Mouse (Mus musculus) myocyte (in vitro differentiated cells): Measurements from ENCODE around the gene Cbx4. TPM values are rescaled to one million over a fixed set of nuclear protein-coding genes. Genes with fewer than 3 reads are reported as not detected.

Source experiments
- H3K27me3 ChIP-seq: one replicate; pipeline ENCODE4 v1.6.1; 2011; ENCODE audit not compliant: control insufficient read depth, insufficient read depth, insufficient read length
- H3K36me3 ChIP-seq: one replicate; pipeline ENCODE4 v1.6.1; 2011; ENCODE audit not compliant: control insufficient read depth, insufficient read depth
- H3K4me2 ChIP-seq: one replicate; pipeline ENCODE4 v1.6.1; 2011; ENCODE audit warnings: low read depth, control low read depth
- H3K4me3 ChIP-seq: one replicate; pipeline ENCODE4 v1.5.1; 2011; ENCODE audit warnings: mild to moderate bottlenecking, control low read depth, moderate library complexity
- H3K79me2 ChIP-seq: one replicate; pipeline ENCODE4 v1.6.1; 2011; ENCODE audit not compliant: control insufficient read depth, insufficient read depth
- H3ac ChIP-seq: one replicate; pipeline ENCODE4 v1.6.1; 2011; ENCODE audit not compliant: control insufficient read depth, insufficient read length
- CEBPB ChIP-seq: IDR thresholded peaks from 2 replicates; pipeline ENCODE4 v1.6.1; 2011; ENCODE audit warnings: mild to moderate bottlenecking, moderate library complexity; ENCODE audit not compliant: poor library complexity, insufficient read depth, severe bottlenecking
- E2F4 ChIP-seq: IDR thresholded peaks from one replicate; pipeline ENCODE4 v1.6.1; 2011; ENCODE audit warnings: mild to moderate bottlenecking, control low read depth, moderate library complexity; ENCODE audit not compliant: insufficient read depth
- MAX ChIP-seq: IDR thresholded peaks from one replicate; pipeline ENCODE4 v1.6.1; 2011; ENCODE audit warnings: low read depth, mild to moderate bottlenecking, control low read depth
- MYOD1 ChIP-seq, 3 experiments: IDR thresholded peaks; one replicate each; pipeline ENCODE4 v1.6.1; 2011; ENCODE audit warnings: control low read depth in 2 of 3, low read depth in 2 of 3, mild to moderate bottlenecking in 2 of 3, moderate library complexity in 1 of 3; ENCODE audit not compliant: insufficient read length in 2 of 3, control insufficient read depth in 1 of 3
- MYOG ChIP-seq, 3 experiments: IDR thresholded peaks; one replicate each; pipeline ENCODE4 v1.6.1; 2011; ENCODE audit warnings: control low read depth in 2 of 3, low read depth in 2 of 3, mild to moderate bottlenecking in 2 of 3; ENCODE audit not compliant: insufficient read length in 2 of 3, control insufficient read depth in 1 of 3, insufficient read depth in 1 of 3
- POLR2A ChIP-seq: IDR thresholded peaks from one replicate; pipeline ENCODE4 v1.6.1; 2011; ENCODE audit warnings: low read depth, mild to moderate bottlenecking, control low read depth, moderate library complexity; ENCODE audit not compliant: insufficient read length
- POLR2AphosphoS2 ChIP-seq: IDR thresholded peaks from one replicate; pipeline ENCODE4 v1.6.1; 2011; ENCODE audit warnings: low read depth, control low read depth; ENCODE audit not compliant: insufficient read length
- REST ChIP-seq: IDR thresholded peaks from one replicate; pipeline ENCODE4 v1.6.1; 2011; ENCODE audit warnings: mild to moderate bottlenecking, control low read depth, moderate library complexity; ENCODE audit not compliant: insufficient read depth, insufficient read length
- SRF ChIP-seq: IDR thresholded peaks from one replicate; pipeline ENCODE4 v1.6.1; 2011; ENCODE audit warnings: low read depth; ENCODE audit not compliant: control insufficient read depth, insufficient read length
- TCF12 ChIP-seq: IDR thresholded peaks from one replicate; pipeline ENCODE4 v1.6.1; 2011; ENCODE audit warnings: mild to moderate bottlenecking, control low read depth; ENCODE audit not compliant: poor library complexity, insufficient read depth, severe bottlenecking
- TCF3 ChIP-seq: IDR thresholded peaks from one replicate; pipeline ENCODE4 v1.6.1; 2011; ENCODE audit warnings: low read depth, control low read depth; ENCODE audit not compliant: insufficient read length
- USF1 ChIP-seq: IDR thresholded peaks from one replicate; pipeline ENCODE4 v1.6.1; 2011; ENCODE audit warnings: low read depth, mild to moderate bottlenecking, control low read depth, moderate library complexity
- polyA plus RNA-seq: library from polyadenylated mRNA; unstranded; fragments of >200 nt; fragmentation: generic; extraction: Trizol; gene quantifications from one replicate; pipeline ENCODE4 v1.2.1, GENCODE M21; 2012; ENCODE audit warnings: missing spikeins

The Cbx4 gene
- polyA plus RNA-seq, 1 experiment = 29.9 TPM

GRCm38 (mm10) chr11:119122396-119122795, 36.4 kb upstream of the Cbx4 start:
- peaks cover 13% of the 10 kb centered on the region for H3K27me3 ChIP-seq
- no peak overlapping the region for H3K4me2 ChIP-seq
- H3K36me3 ChIP-seq = no peaks in the 10 kb centered on the region
- H3K4me3 ChIP-seq = no peak overlapping the region
- no peaks in the 10 kb centered on the region for H3K79me2 ChIP-seq
- TF ChIP-seq POLR2AphosphoS2 (no peak), MYOG (IDR thresholded peaks at IDR 0.05; ENCODE audit: control insufficient read depth in 1 of 3, insufficient read depth in 1 of 3, insufficient read length in 2 of 3, low read depth in 2 of 3) (no peak), MYOD1 (IDR thresholded peaks at IDR 0.05; ENCODE audit: control insufficient read depth in 1 of 3, insufficient read length in 2 of 3, low read depth in 2 of 3) (no peak), E2F4 (no peak), USF1 (no peak), TCF12 (no peak), TCF3 (no peak), MAX (no peak), SRF (no peak), REST (no peak), POLR2A (no peak), CEBPB (no peak)
- H3ac ChIP-seq = no peak overlapping the region

GRCm38 (mm10) chr11:119118905-119119304, 32.9 kb upstream of the Cbx4 start:
- TF ChIP-seq POLR2A = no peak
- TF ChIP-seq REST = no peak
- TF ChIP-seq SRF = no peak
- TF ChIP-seq MAX = no peak
- TF ChIP-seq MYOG (IDR thresholded peaks at IDR 0.05; ENCODE audit: control insufficient read depth in 1 of 3, insufficient read depth in 1 of 3, insufficient read length in 2 of 3, low read depth in 2 of 3) = no peak
- TF ChIP-seq USF1 = no peak
- no peak for TF ChIP-seq MYOD1 (IDR thresholded peaks at IDR 0.05; ENCODE audit: control insufficient read depth in 1 of 3, insufficient read length in 2 of 3, low read depth in 2 of 3)
- no peak for TF ChIP-seq CEBPB
- TF ChIP-seq E2F4 = no peak
- TF ChIP-seq TCF12 = no peak
- TF ChIP-seq POLR2AphosphoS2 = no peak
- TF ChIP-seq TCF3 = no peak
- no peaks in the 10 kb centered on the region for H3K36me3 ChIP-seq
- H3ac ChIP-seq = no peak overlapping the region
- H3K4me3 ChIP-seq = no peak overlapping the region
- peaks cover 13% of the 10 kb centered on the region for H3K27me3 ChIP-seq
- no peak overlapping the region for H3K4me2 ChIP-seq
- H3K79me2 ChIP-seq = no peaks in the 10 kb centered on the region

- Histone ChIP-seq H3ac (no peak overlapping the region), H3K27me3 (peaks cover 13% of the 10 kb centered on the region), H3K4me2 (no peak overlapping the region), H3K36me3 (no peaks in the 10 kb centered on the region), H3K79me2 (no peaks in the 10 kb centered on the region), H3K4me3 (no peak overlapping the region)
- TF ChIP-seq MYOG (IDR thresholded peaks at IDR 0.05; ENCODE audit: control insufficient read depth in 1 of 3, insufficient read depth in 1 of 3, insufficient read length in 2 of 3, low read depth in 2 of 3) (no peak), USF1 (no peak), MYOD1 (IDR thresholded peaks at IDR 0.05; ENCODE audit: control insufficient read depth in 1 of 3, insufficient read length in 2 of 3, low read depth in 2 of 3) (no peak), SRF (no peak), TCF12 (no peak), REST (no peak), TCF3 (no peak), POLR2A (no peak), E2F4 (no peak), MAX (no peak), CEBPB (no peak), POLR2AphosphoS2 (no peak)
These were observed 31.9 kb upstream of the Cbx4 start for GRCm38 (mm10) chr11:119117945-119118344.

GRCm38 (mm10) chr11:119116992-119117391, 31.0 kb upstream of the Cbx4 start:
- H3K79me2 ChIP-seq = no peaks in the 10 kb centered on the region
- H3ac ChIP-seq = no peak overlapping the region
- H3K36me3 ChIP-seq = no peaks in the 10 kb centered on the region
- H3K4me2 ChIP-seq = no peak overlapping the region
- TF ChIP-seq CEBPB (no peak), MYOG (IDR thresholded peaks at IDR 0.05; ENCODE audit: control insufficient read depth in 1 of 3, insufficient read depth in 1 of 3, insufficient read length in 2 of 3, low read depth in 2 of 3) (no peak), USF1 (no peak), SRF (no peak), TCF3 (no peak), POLR2AphosphoS2 (no peak), MYOD1 (IDR thresholded peaks at IDR 0.05; ENCODE audit: control insufficient read depth in 1 of 3, insufficient read length in 2 of 3, low read depth in 2 of 3) (no peak), E2F4 (no peak)
- no peak overlapping the region for H3K4me3 ChIP-seq
- H3K27me3 ChIP-seq = peaks cover 13% of the 10 kb centered on the region
